Mouse (Mus musculus) liver, postnatal 0 days (tissue): Measurements from ENCODE around the gene Ggt1. TPM values are rescaled to one million over a fixed set of nuclear protein-coding genes. Genes with fewer than 3 reads are reported as not detected.

Experiments
- ATAC-seq: fragments of 200-750 bp; cut with Nextera tagmentation; 2 replicates; pipeline ENCODE4 v1.8.0; 2017; ENCODE audit warnings: mild to moderate bottlenecking, moderate library complexity
- DNase-seq: peaks from one replicate; pipeline ENCODE4 v3.0.0-alpha.2; 2016
- H3K27ac ChIP-seq: fragments of 300-500 bp; sonication (generic); 2 replicates; pipeline ENCODE4 v1.5.1; 2014; ENCODE audit warnings: antibody characterized with exemption, moderate library complexity, mild to moderate bottlenecking, low read depth
- H3K27me3 ChIP-seq: fragments of 300-500 bp; sonication (generic); 2 replicates; pipeline ENCODE4 v1.6.1; 2014; ENCODE audit warnings: low read length, control low read depth, mixed read lengths; ENCODE audit not compliant: insufficient read depth
- H3K36me3 ChIP-seq: fragments of 300-500 bp; sonication (generic); replicated peaks from 2 replicates; pipeline ENCODE4 v1.6.1; 2014; ENCODE audit warnings: mild to moderate bottlenecking, control low read depth, low read length, moderate library complexity, mixed read lengths; ENCODE audit not compliant: insufficient read depth
- H3K4me1 ChIP-seq: fragments of 300-500 bp; sonication (generic); 2 replicates; pipeline ENCODE4 v1.6.1; 2014; ENCODE audit warnings: antibody characterized with exemption, mild to moderate bottlenecking, control low read depth; ENCODE audit not compliant: insufficient read depth
- H3K4me2 ChIP-seq: fragments of 300-500 bp; sonication (generic); 2 replicates; pipeline ENCODE4 v1.6.1; 2014; ENCODE audit warnings: low read depth, mild to moderate bottlenecking, low read length, moderate library complexity, mixed read lengths
- H3K4me3 ChIP-seq: fragments of 300-500 bp; sonication (generic); 2 replicates; pipeline ENCODE4 v1.5.1; 2014; ENCODE audit warnings: low read depth, low read length
- H3K9ac ChIP-seq: fragments of 300-500 bp; sonication (generic); replicated peaks from 2 replicates; pipeline ENCODE4 v1.6.1; 2014; ENCODE audit warnings: mild to moderate bottlenecking, moderate library complexity
- H3K9me3 ChIP-seq: fragments of 300-500 bp; sonication (generic); 2 replicates; pipeline ENCODE4 v1.6.1; 2016; ENCODE audit warnings: mild to moderate bottlenecking, control low read depth, low read length, mixed read lengths
- CTCF ChIP-seq: sonication (generic); IDR thresholded peaks from 2 replicates; pipeline ENCODE4 v1.5.1; 2016; ENCODE audit warnings: antibody characterized with exemption, low read depth
- EP300 ChIP-seq: IDR thresholded peaks from 2 replicates; pipeline ENCODE4 v1.6.1; 2016; ENCODE audit warnings: antibody characterized with exemption, low read depth, mild to moderate bottlenecking
- WGBS: fragments of 180-500 bp; shearing (Covaris S2); extraction: QIAGEN DNeasy Blood & Tissue Kit; methylation state at CpG from one replicate; pipeline ENCODE4 v1.1.7; 2014; ENCODE audit not compliant: insufficient replicate concordance; 5-methylcytosine and 5-hydroxymethylcytosine counted together
- polyA plus RNA-seq: library from polyadenylated mRNA; unstranded; fragments of >200 nt; fragmentation: Nextera tagmentation; extraction: Ambion mirVana; gene quantifications from 2 replicates; pipeline ENCODE4 v1.2.1, GENCODE M21; 2015

Ggt1 gene
- polyA plus RNA-seq, 1 experiment from 2014 or later = 27.4 TPM

- Histone ChIP-seq H3K4me3 (no peak overlapping the region), H3K27me3 (no peaks in the 10 kb centered on the region), H3K9ac (no peak overlapping the region), H3K9me3 (no peaks in the 10 kb centered on the region), H3K36me3 (peaks cover 36% of the 10 kb centered on the region), H3K4me2 (no peak overlapping the region), H3K4me1 (no peaks in the 10 kb centered on the region), H3K27ac (no peak overlapping the region)
- no peak for TF ChIP-seq EP300
- no peak for TF ChIP-seq CTCF
- no peak for DNase-seq
- 83% methylated on average over 2 of the region's 2 CpGs for WGBS
- no peak for ATAC-seq
Observed at GRCm38 (mm10) chr10:75530322-75530721, 31.1 kb upstream of the Ggt1 start.

- no peaks in the 10 kb centered on the region for H3K27me3 ChIP-seq
- H3K4me2 ChIP-seq = no peak overlapping the region
- H3K9ac ChIP-seq = no peak overlapping the region
- no peaks in the 10 kb centered on the region for H3K4me1 ChIP-seq
- no peak overlapping the region for H3K4me3 ChIP-seq
- H3K27ac ChIP-seq = no peak overlapping the region
- DNase-seq (no peak), ATAC-seq (no peak)
- TF ChIP-seq CTCF = no peak
- TF ChIP-seq EP300 = no peak
- H3K9me3 ChIP-seq = no peaks in the 10 kb centered on the region
- H3K36me3 ChIP-seq = peaks cover 36% of the 10 kb centered on the region
- WGBS = 80% methylated on average over 9 of the region's 9 CpGs
Observed at GRCm38 (mm10) chr10:75531532-75532090, 29.8 kb upstream of the Ggt1 start.

- DNase-seq (no peak), ATAC-seq (no peak)
- H3K36me3 ChIP-seq = peaks cover 36% of the 10 kb centered on the region
- no peak overlapping the region for H3K4me3 ChIP-seq
- H3K9ac ChIP-seq = no peak overlapping the region
- H3K4me2 ChIP-seq = no peak overlapping the region
- H3K4me1 ChIP-seq = no peaks in the 10 kb centered on the region
- no peaks in the 10 kb centered on the region for H3K9me3 ChIP-seq
- no peak overlapping the region for H3K27ac ChIP-seq
- no peaks in the 10 kb centered on the region for H3K27me3 ChIP-seq
- 93% methylated on average over 8 of the region's 8 CpGs for WGBS
- TF ChIP-seq EP300 (no peak), CTCF (no peak)
Observed at GRCm38 (mm10) chr10:75534216-75534615, 27.2 kb upstream of the Ggt1 start.

- Histone ChIP-seq H3K27ac (no peak overlapping the region), H3K9me3 (no peaks in the 10 kb centered on the region), H3K36me3 (peaks cover 33% of the 10 kb centered on the region), H3K9ac (no peak overlapping the region), H3K4me1 (no peaks in the 10 kb centered on the region), H3K27me3 (no peaks in the 10 kb centered on the region), H3K4me2 (no peak overlapping the region), H3K4me3 (no peak overlapping the region)
- peak; percentile 50; the same call in 1 of the 2 replicates for ATAC-seq
- DNase-seq = no peak
- no peak for TF ChIP-seq EP300
- TF ChIP-seq CTCF = no peak
- WGBS = 85% methylated on average over 8 of the region's 8 CpGs
Observed at GRCm38 (mm10) chr10:75534934-75535333, 26.5 kb upstream of the Ggt1 start.

GRCm38 (mm10) chr10:75535423-75535822, 26.0 kb upstream of the Ggt1 start:
- H3K9me3 ChIP-seq = no peaks in the 10 kb centered on the region
- DNase-seq = no peak
- no peak overlapping the region for H3K4me2 ChIP-seq
- no peak overlapping the region for H3K4me3 ChIP-seq
- H3K27me3 ChIP-seq = no peaks in the 10 kb centered on the region
- ATAC-seq = no peak
- no peak overlapping the region for H3K27ac ChIP-seq
- H3K36me3 ChIP-seq = peaks cover 30% of the 10 kb centered on the region
- H3K4me1 ChIP-seq = no peaks in the 10 kb centered on the region
- no peak for TF ChIP-seq CTCF
- WGBS = 80% methylated on average over 2 of the region's 2 CpGs
- H3K9ac ChIP-seq = no peak overlapping the region

GRCm38 (mm10) chr10:75536123-75536522, 25.3 kb upstream of the Ggt1 start:
- Histone ChIP-seq H3K9me3 (no peaks in the 10 kb centered on the region), H3K4me3 (no peak overlapping the region), H3K4me1 (no peaks in the 10 kb centered on the region), H3K9ac (no peak overlapping the region), H3K4me2 (no peak overlapping the region), H3K27me3 (no peaks in the 10 kb centered on the region), H3K36me3 (peaks cover 28% of the 10 kb centered on the region), H3K27ac (no peak overlapping the region)
- 82% methylated on average over 5 of the region's 5 CpGs for WGBS
- ATAC-seq (no peak), DNase-seq (no peak)
- TF ChIP-seq CTCF = no peak
- TF ChIP-seq EP300 = no peak

- no peak overlapping the region for H3K27ac ChIP-seq
- peaks cover 15% of the 10 kb centered on the region for H3K4me1 ChIP-seq
- no peaks in the 10 kb centered on the region for H3K27me3 ChIP-seq
- no peak overlapping the region for H3K4me2 ChIP-seq
- DNase-seq = no peak
- no peak overlapping the region for H3K9ac ChIP-seq
- TF ChIP-seq EP300 = no peak
- no peak for TF ChIP-seq CTCF
- ATAC-seq = no peak
- WGBS = 73% methylated on average over 7 of the region's 7 CpGs
- no peaks in the 10 kb centered on the region for H3K36me3 ChIP-seq
- no peak overlapping the region for H3K4me3 ChIP-seq
- no peaks in the 10 kb centered on the region for H3K9me3 ChIP-seq
Observed at GRCm38 (mm10) chr10:75547901-75548300, 13.5 kb upstream of the Ggt1 start.
